Mouse (Mus musculus): Measurements from ENCODE around the gene S100a4. TPM values are rescaled to one million over a fixed set of nuclear protein-coding genes. Genes with fewer than 3 reads are reported as not detected.

Gene S100a4
- 6.7 and 10.3 TPM in 2 replicates for polyA plus RNA-seq (2015; fragmentation: Nextera tagmentation; extraction: Ambion mirVana)

DNA sequence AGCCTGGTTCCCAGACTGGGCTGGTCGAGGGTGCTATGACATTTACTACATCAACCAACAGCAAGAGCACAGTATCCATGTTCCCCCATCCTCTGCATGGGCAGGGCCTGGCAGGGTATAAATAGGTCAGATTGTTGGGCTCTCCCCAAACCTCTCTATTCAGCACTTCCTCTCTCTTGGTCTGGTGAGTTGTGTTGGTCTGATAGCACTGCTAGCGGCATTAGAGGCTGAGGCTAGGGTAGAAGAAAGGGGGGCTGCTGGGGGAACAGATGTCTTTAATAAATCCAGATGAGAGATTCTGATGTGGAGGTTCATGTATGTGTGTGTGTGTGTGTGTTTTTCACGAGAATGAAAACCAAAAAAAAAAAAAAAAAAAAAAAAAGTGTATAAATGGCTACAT, at the start of gene S100a4:
Gene S100a4, plus strand, starts transcription at position 149 of the 400 bp plus-strand sequence.

DNA sequence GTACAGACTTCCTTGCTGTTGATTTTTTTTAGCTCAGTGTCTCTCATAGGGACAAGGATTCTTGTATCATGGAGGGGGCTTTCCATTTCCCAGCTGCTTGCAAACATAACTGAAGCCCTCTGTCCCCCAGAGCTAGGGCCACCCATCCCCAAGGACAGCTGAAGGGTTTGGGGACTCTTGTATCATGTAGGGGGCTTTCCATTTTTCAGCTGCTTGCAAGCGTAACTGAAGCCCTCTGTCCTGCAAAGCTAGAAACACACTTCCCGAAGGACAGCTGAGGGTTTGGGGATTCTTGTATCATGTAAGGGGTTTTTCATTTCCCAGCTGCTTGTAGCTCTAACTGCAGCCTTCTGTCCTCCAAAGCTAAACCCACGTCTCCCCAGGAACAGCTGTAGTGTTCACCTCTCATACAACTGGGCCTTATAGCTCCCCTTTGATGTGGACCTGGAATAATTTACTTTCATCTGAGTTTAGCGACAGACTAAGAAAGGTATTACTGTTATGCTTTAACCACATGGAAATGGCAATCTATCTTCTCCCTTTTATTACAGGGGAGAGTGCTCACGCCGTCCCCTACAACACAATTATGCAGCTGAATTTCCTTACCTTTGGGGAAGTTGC, 43.5 kb upstream of the S100a4 start, which contains the start of gene S100a3:
Gene S100a3, plus strand, starts transcription at position 571 of the 621 bp plus-strand sequence.

GRCm38 (mm10) chr3:90589947-90590346, 13.6 kb upstream of the S100a4 start, which contains the start of gene S100a2:
Gene S100a2, plus strand, starts transcription at chr3:90590247.

GRCm38 (mm10) chr3:90601486-90602110, 2.0 kb upstream of the S100a4 start, which contains the start of gene Gm42674:
Gene Gm42674, plus strand, starts transcription at chr3:90601904.

GRCm38 (mm10) chr3:90608223-90608622, 4.7 kb downstream of the S100a4 start, which contains the start of gene S100a5:
Gene S100a5, plus strand, starts transcription at chr3:90608523.

GRCm38 (mm10) chr3:90612728-90613291, 9.2 kb downstream of the S100a4 start, which contains the start of gene S100a6:
Gene S100a6, plus strand, starts transcription at chr3:90612882.

DNA sequence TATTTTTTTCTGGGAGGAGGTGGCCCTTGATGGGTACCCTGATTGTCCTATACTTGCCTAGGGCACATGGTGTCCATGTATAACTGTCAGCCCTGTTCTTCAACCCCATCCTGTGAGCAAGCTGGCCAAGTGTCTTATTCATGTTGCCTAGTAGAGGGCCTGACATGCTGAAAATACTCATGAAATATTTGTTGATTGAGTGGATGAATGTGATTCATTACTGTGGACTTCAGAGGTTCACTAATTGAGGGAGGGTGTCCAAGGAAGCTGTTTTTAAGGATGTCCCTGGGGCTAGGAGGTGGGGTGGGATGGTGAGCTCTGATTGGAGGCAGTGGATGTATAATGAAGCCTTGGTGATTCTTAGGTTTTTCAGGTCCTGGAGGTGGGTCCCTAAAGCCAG, 50.1 kb downstream of the S100a4 start, which contains the start of gene S100a7a:
Gene S100a7a, plus strand, starts transcription at position 301 of the 400 bp plus-strand sequence.

Other genes with a start within 250 kb of the S100a4 start
- gene Slc27a3, start 213.8 kb upstream of the S100a4 start, polyA plus RNA-seq (2015; fragmentation: Nextera tagmentation; extraction: Ambion mirVana), result 32.3 and 32.4 TPM in 2 replicates
- gene Ints3, start 170.1 kb upstream of the S100a4 start, polyA plus RNA-seq (2015; fragmentation: Nextera tagmentation; extraction: Ambion mirVana), result 19.9 and 23.1 TPM in 2 replicates
- gene Npr1, start 137.9 kb upstream of the S100a4 start, polyA plus RNA-seq (2015; fragmentation: Nextera tagmentation; extraction: Ambion mirVana), result 2.8 and 3.6 TPM in 2 replicates
- 150 and 158 TPM in 2 replicates for gene Ilf2, start 127.6 kb upstream of the S100a4 start, polyA plus RNA-seq (2015; fragmentation: Nextera tagmentation; extraction: Ambion mirVana)
- 107 and 109 TPM in 2 replicates for gene Snapin, start 112.7 kb upstream of the S100a4 start, polyA plus RNA-seq (2015; fragmentation: Nextera tagmentation; extraction: Ambion mirVana)
- 148 and 149 TPM in 2 replicates for gene Chtop, start 94.3 kb upstream of the S100a4 start, polyA plus RNA-seq (2015; fragmentation: Nextera tagmentation; extraction: Ambion mirVana)
- 121 and 135 TPM in 2 replicates for gene S100a1, start 89.4 kb upstream of the S100a4 start, polyA plus RNA-seq (2015; fragmentation: Nextera tagmentation; extraction: Ambion mirVana)
- gene S100a13, start 89.3 kb upstream of the S100a4 start, polyA plus RNA-seq (2015; fragmentation: Nextera tagmentation; extraction: Ambion mirVana), result 50.6 and 58.5 TPM in 2 replicates
- gene S100a14, start 76.9 kb upstream of the S100a4 start, polyA plus RNA-seq (2015; fragmentation: Nextera tagmentation; extraction: Ambion mirVana), result not detected in 2 replicates
- 145 and 153 TPM in 2 replicates for gene S100a16, start 66.5 kb upstream of the S100a4 start, polyA plus RNA-seq (2015; fragmentation: Nextera tagmentation; extraction: Ambion mirVana)
- gene S100a3, start 43.2 kb upstream of the S100a4 start, polyA plus RNA-seq (2015; fragmentation: Nextera tagmentation; extraction: Ambion mirVana), result 5.1 TPM in 2 replicates
- not detected in 2 replicates for gene S100a2, start 13.5 kb upstream of the S100a4 start, polyA plus RNA-seq (2015; fragmentation: Nextera tagmentation; extraction: Ambion mirVana)
- not detected in 2 replicates for gene Gm42674, start 1.9 kb upstream of the S100a4 start, polyA plus RNA-seq (2015; fragmentation: Nextera tagmentation; extraction: Ambion mirVana)
- gene S100a5, start 4.8 kb downstream of the S100a4 start, polyA plus RNA-seq (2015; fragmentation: Nextera tagmentation; extraction: Ambion mirVana), result not detected in 2 replicates
- 129 and 201 TPM in 2 replicates for gene S100a6, start 9.1 kb downstream of the S100a4 start, polyA plus RNA-seq (2015; fragmentation: Nextera tagmentation; extraction: Ambion mirVana)
- gene S100a7a, start 50.2 kb downstream of the S100a4 start, polyA plus RNA-seq (2015; fragmentation: Nextera tagmentation; extraction: Ambion mirVana), result not detected in 2 replicates
- 11.8 and 22.1 TPM in 2 replicates for gene S100a8, start 65.2 kb downstream of the S100a4 start, polyA plus RNA-seq (2015; fragmentation: Nextera tagmentation; extraction: Ambion mirVana)
- gene S100a9, start 92.0 kb downstream of the S100a4 start, polyA plus RNA-seq (2015; fragmentation: Nextera tagmentation; extraction: Ambion mirVana), result 7.1 and 12.3 TPM in 2 replicates
- gene Pglyrp4, start 123.1 kb downstream of the S100a4 start, polyA plus RNA-seq (2015; fragmentation: Nextera tagmentation; extraction: Ambion mirVana), result not detected in 2 replicates
- not detected in 2 replicates for gene Gm5849, start 174.1 kb downstream of the S100a4 start, polyA plus RNA-seq (2015; fragmentation: Nextera tagmentation; extraction: Ambion mirVana)